Mouse (Mus musculus): Measurements from ENCODE around the gene Uprt.

Gene Uprt

DNA sequence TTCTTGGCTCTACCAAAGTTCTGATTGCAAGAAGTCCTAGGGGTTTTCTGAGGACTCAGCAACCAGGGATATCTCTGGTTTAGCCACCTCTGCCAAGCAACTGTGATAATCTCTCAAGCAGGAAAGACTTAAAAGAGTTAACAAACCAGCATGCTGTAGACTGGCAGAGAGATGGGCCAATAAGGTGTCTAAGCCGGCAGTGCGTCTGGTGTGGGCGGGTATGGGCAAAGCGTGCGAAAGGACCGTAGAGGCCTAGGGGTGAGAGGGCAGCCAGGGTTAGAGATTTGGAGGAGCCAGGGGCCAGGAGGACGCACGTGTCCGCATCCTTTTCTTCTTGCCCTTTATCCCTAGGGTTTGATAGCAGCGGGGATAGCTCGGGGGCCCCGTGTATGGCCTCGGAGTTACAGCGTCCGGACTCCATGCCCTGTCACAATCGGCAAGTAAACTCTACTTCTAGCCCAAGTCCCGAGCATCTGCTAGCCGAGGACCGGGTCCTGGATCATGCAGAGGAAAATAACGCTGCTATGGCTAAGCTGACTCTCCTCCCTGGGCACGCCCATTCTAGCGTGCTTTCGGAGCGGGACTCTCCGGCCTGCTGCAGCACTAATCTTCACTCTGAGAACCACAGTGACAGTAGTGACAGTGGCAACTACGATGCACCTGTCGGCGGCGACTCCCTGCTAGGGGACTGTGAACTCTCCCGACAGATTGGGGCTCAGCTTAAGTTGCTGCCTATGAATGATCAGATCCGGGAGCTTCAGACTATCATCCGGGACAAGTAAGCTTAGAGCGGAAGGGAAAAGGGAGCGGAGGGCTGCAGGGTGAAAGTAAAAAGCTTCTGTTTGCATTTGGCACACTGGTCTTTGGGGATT, at the start of gene Uprt:
Gene Uprt, plus strand, starts transcription at position 247 of the 872 bp plus-strand sequence.
- DNase-seq (ENCODE audit: low read depth, low spot score), result peak; percentile 83

DNA sequence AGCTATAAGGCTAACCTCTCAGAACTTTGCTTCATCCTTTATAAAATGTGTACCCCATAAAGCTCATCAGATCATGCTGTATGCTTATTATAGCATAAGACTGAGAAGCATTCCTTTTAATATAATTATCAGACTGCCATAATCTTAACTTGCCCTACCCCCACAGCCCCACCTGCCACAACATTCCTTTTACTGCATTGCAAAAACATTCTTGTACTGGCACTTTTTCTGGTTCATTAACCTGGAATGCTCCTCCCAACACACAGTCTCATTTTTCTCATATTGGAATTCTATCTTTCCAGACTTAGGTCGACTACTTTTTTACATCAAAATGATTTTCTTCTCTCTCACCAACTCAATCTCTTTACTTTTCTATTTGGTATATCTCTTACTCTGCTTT, 49.2 kb upstream of the Uprt start:
- DNase-seq (ENCODE audit: low read depth, low spot score), result no peak

- DNase-seq (ENCODE audit: low read depth, low spot score), result no peak
Measured at GRCm38 (mm10) chrX:104452433-104452832, 30.2 kb upstream of the Uprt start.

GRCm38 (mm10) chrX:104461755-104462154, 20.9 kb upstream of the Uprt start:
- DNase-seq (ENCODE audit: low read depth, low spot score), result no peak

DNA sequence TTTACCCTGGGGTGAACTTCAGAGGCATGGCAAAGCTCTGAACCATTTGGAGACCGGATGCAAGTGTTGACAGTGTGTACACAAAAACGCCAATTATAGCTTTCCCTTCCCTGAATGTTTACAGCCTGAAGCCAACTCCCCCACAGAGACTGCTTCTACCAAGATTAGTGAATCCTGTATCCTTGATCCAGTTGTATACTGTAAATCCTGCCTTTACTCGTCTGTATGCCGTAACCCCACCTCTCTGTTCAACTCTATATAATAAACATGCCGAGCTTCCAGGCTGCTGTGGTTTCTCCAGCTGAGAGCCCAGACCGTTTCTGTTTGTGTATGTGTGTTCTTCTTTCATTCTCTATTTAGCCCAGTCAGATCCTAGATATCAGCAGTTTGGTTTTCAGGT, 18.2 kb upstream of the Uprt start:
- DNase-seq (ENCODE audit: low read depth, low spot score), result no peak

DNA sequence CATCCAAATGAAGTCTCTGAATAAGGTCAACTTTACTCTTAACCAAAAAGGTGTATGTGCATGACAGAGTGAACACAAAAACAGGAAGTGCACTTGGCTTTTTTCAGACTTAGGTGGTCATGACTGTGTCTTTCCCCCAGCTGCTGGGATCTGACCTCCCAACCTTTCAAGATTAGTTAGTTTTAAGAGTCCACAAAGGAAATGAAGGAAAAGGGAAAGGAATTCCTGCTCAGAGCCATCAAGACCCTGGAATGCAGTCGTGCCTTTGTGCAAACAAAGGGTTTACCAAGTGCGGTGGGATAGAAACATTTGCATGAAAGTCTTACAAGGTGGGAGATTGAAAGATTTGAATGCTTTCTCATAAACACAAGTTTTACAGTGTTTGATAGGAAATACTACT, 4.6 kb upstream of the Uprt start:
- DNase-seq (ENCODE audit: low read depth, low spot score), result no peak

GRCm38 (mm10) chrX:104483444-104483808, 808 bp downstream of the Uprt start:
- DNase-seq (ENCODE audit: low read depth, low spot score), result peak; percentile 8

- DNase-seq (ENCODE audit: low read depth, low spot score), result no peak
Measured at GRCm38 (mm10) chrX:104485596-104485995, 3.0 kb downstream of the Uprt start.

- no peak for DNase-seq (ENCODE audit: low read depth, low spot score)
Measured at GRCm38 (mm10) chrX:104488036-104488435, 5.4 kb downstream of the Uprt start.

GRCm38 (mm10) chrX:104488870-104489467, 6.4 kb downstream of the Uprt start:
- no peak for DNase-seq (ENCODE audit: low read depth, low spot score)

DNA sequence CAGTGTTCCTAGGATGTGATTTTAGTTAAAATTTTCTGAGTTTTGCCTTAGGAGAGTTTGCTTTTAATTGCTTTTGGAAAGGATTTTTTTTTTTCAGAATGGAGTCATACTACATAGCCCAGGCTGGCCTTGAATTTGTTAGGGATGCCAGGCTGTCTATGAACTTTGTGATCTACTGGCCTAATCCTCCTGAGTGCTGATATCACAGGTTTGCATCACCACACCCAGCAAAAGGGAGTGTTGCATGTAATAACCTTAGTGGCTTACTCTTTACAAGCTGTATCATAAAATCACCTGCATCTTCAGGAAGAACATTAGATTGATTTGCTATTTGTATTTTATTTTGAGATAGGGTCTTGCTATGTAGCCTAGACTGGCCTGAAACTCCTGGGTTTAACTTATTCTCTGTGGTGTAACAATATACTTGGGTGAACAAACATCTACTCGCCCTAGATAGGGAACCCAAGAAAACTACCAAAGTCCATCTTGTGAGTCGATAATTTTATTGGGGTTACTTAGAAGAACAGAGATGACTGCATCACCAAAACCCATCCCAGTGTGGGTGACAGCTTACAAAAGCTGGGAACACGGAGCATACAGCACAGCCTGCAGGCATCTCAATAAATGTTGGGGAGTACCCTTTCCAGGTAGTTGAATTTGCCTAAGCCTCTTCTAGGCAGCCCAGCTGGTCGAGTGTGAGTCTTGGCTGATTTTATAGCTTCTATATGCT, 7.2 kb downstream of the Uprt start:
- DNase-seq (ENCODE audit: low read depth, low spot score), result no peak

DNA sequence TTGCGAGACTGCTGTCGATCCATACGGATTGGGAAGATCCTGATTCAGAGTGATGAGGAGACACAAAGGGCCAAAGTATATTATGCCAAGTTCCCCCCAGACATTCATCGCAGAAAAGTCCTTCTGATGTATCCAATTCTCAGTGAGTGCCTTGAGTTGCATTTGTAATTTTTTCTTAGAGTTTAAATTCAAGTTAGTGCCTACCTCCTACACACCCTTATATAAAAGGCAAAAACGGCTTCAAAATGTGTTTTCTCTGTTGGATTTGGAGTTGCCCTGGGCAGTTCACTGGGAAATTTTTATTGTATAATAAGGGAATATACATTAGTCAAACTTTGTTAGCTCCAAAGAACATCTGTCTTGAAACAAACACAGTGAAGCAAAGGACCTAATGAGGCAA, 19.1 kb downstream of the Uprt start:
- peak; percentile 16 for DNase-seq (ENCODE audit: low read depth, low spot score)

GRCm38 (mm10) chrX:104542635-104543034, 60.0 kb downstream of the Uprt start:
- DNase-seq (ENCODE audit: low read depth, low spot score), result no peak

GRCm38 (mm10) chrX:104543919-104544595, 61.4 kb downstream of the Uprt start:
- DNase-seq (ENCODE audit: low read depth, low spot score), result no peak

- no peak for DNase-seq (ENCODE audit: low read depth, low spot score)
Measured at GRCm38 (mm10) chrX:104545283-104545682, 62.7 kb downstream of the Uprt start.

Measured in telencephalon, adult 2 months (tissue).